Mouse (Mus musculus) neural tube, embryonic 11.5 days (tissue): ENCODE measurements around the gene AI837181. TPM values are rescaled to one million over a fixed set of nuclear protein-coding genes. Genes with fewer than 3 reads are reported as not detected.

Source experiments
- ATAC-seq: fragments of 200-750 bp; cut with Nextera tagmentation; 2 replicates; pipeline ENCODE4 v1.8.0; 2017; ENCODE audit warnings: moderate number of reproducible peaks, mild to moderate bottlenecking, moderate TSS enrichment, moderate library complexity; ENCODE audit not compliant: insufficient read depth, low FRiP score, low TSS enrichment
- DNase-seq: peaks from one replicate; pipeline ENCODE4 v3.0.0-alpha.2; 2015; ENCODE audit warnings: low spot score
- H3K27ac ChIP-seq: fragments of 300-500 bp; sonication (generic); 2 replicates; pipeline ENCODE4 v1.5.1; 2014; ENCODE audit warnings: low read depth, mild to moderate bottlenecking, low read length
- H3K27me3 ChIP-seq: fragments of 300-500 bp; sonication (generic); 2 replicates; pipeline ENCODE4 v1.6.1; 2014; ENCODE audit warnings: mild to moderate bottlenecking, low read length, mixed read lengths; ENCODE audit not compliant: control insufficient read depth, insufficient read depth
- H3K36me3 ChIP-seq: fragments of 300-500 bp; sonication (generic); 2 replicates; pipeline ENCODE4 v1.6.1; 2014; ENCODE audit warnings: mild to moderate bottlenecking, low read length, moderate library complexity, mixed read lengths; ENCODE audit not compliant: control insufficient read depth, insufficient read depth
- H3K4me1 ChIP-seq: fragments of 300-500 bp; sonication (generic); 2 replicates; pipeline ENCODE4 v1.6.1; 2014; ENCODE audit warnings: low read length, mixed read lengths; ENCODE audit not compliant: control insufficient read depth, insufficient read depth
- H3K4me2 ChIP-seq: fragments of 300-500 bp; sonication (generic); 2 replicates; pipeline ENCODE4 v1.6.1; 2014; ENCODE audit warnings: low read depth, mild to moderate bottlenecking, moderate library complexity
- H3K4me3 ChIP-seq: fragments of 300-500 bp; sonication (generic); 2 replicates; pipeline ENCODE4 v1.5.1; 2014; ENCODE audit warnings: low read depth, low read length
- H3K9ac ChIP-seq: fragments of 300-500 bp; sonication (generic); 2 replicates; pipeline ENCODE4 v1.6.1; 2014; ENCODE audit warnings: mild to moderate bottlenecking, low read length
- H3K9me3 ChIP-seq: fragments of 300-500 bp; sonication (generic); 2 replicates; pipeline ENCODE4 v1.6.1; 2016; ENCODE audit warnings: low read length; ENCODE audit not compliant: control insufficient read depth
- WGBS: fragments of 180-500 bp; shearing (Covaris S2); extraction: QIAGEN DNeasy Blood & Tissue Kit; methylation state at CpG from one replicate; pipeline ENCODE4 v1.1.7; 2014; 5-methylcytosine and 5-hydroxymethylcytosine counted together
- polyA plus RNA-seq: library from polyadenylated mRNA; unstranded; fragments of >200 nt; fragmentation: Nextera tagmentation; extraction: Ambion mirVana; gene quantifications from 2 replicates; pipeline ENCODE4 v1.2.1, GENCODE M21; 2014

The AI837181 gene
- polyA plus RNA-seq, 1 experiment from 2014 or later, result 39.9 TPM

- Histone ChIP-seq H3K4me2 (peak overlapping the region; percentile 97), H3K27ac (peak overlapping the region; percentile 56), H3K9ac (peak overlapping the region; percentile 82), H3K4me1 (peaks cover 9% of the 10 kb centered on the region), H3K27me3 (no peaks in the 10 kb centered on the region), H3K36me3 (no peaks in the 10 kb centered on the region; the same call in 1 of the 2 replicates), H3K9me3 (no peaks in the 10 kb centered on the region), H3K4me3 (peak overlapping the region; percentile 62)
- WGBS, result 23% methylated on average over 13 of the region's 13 CpGs
- DNase-seq (no peak), ATAC-seq (peak; percentile 26; the same call in 1 of the 2 replicates)
Observed at GRCm38 (mm10) chr19:5475069-5475714, 50.2 kb downstream of the AI837181 start.

Other genes with a start within 250 kb of the AI837181 start
- gene Pacs1, start 152.0 kb upstream of the AI837181 start, polyA plus RNA-seq, result 29.8 and 30.5 TPM in 2 replicates
- gene Sf3b2, start 129.7 kb upstream of the AI837181 start, polyA plus RNA-seq, result 405 and 416 TPM in 2 replicates
- 16.2 and 17.8 TPM in 2 replicates for gene Gal3st3, start 126.8 kb upstream of the AI837181 start, polyA plus RNA-seq
- gene Catsper1, start 89.4 kb upstream of the AI837181 start, polyA plus RNA-seq, result not detected in 2 replicates
- 1.8 and 1.9 TPM in 2 replicates for gene Cst6, start 75.6 kb upstream of the AI837181 start, polyA plus RNA-seq
- gene Eif1ad, start 58.4 kb upstream of the AI837181 start, polyA plus RNA-seq, result 71.5 and 77.3 TPM in 2 replicates
- 440 and 442 TPM in 2 replicates for gene Banf1, start 58.0 kb upstream of the AI837181 start, polyA plus RNA-seq
- gene Sart1, start 36.4 kb upstream of the AI837181 start, polyA plus RNA-seq, result 78.5 and 79.9 TPM in 2 replicates
- gene Tsga10ip, start 22.6 kb upstream of the AI837181 start, polyA plus RNA-seq, result 0.31 TPM in 1 of 2 replicates, not detected in the other
- gene Drap1, start 165 bp upstream of the AI837181 start, polyA plus RNA-seq, result 197 and 205 TPM in 2 replicates
- not detected in 2 replicates for gene Fosl1, start 22.4 kb downstream of the AI837181 start, polyA plus RNA-seq
- gene Ccdc85b, start 32.8 kb downstream of the AI837181 start, polyA plus RNA-seq, result 7.9 and 8.3 TPM in 2 replicates
- 110 and 119 TPM in 2 replicates for gene Fibp, start 35.5 kb downstream of the AI837181 start, polyA plus RNA-seq
- 1.7 and 3.6 TPM in 2 replicates for gene Ctsw, start 43.4 kb downstream of the AI837181 start, polyA plus RNA-seq
- gene Efemp2, start 48.8 kb downstream of the AI837181 start, polyA plus RNA-seq, result 55.5 and 55.6 TPM in 2 replicates
- gene Mus81, start 63.3 kb downstream of the AI837181 start, polyA plus RNA-seq, result 39.0 and 41.9 TPM in 2 replicates
- 3,817 and 3,867 TPM in 2 replicates for gene Cfl1, start 65.3 kb downstream of the AI837181 start, polyA plus RNA-seq
- gene 1700020D05Rik, start 78.6 kb downstream of the AI837181 start, polyA plus RNA-seq, result 0.31 TPM in 1 of 2 replicates, not detected in the other
- gene Snx32, start 85.4 kb downstream of the AI837181 start, polyA plus RNA-seq, result 20.9 and 23.0 TPM in 2 replicates
- gene Ovol1, start 135.5 kb downstream of the AI837181 start, polyA plus RNA-seq, result 0.24 and 0.32 TPM in 2 replicates
- gene Ap5b1, start 142.9 kb downstream of the AI837181 start, polyA plus RNA-seq, result 2.3 and 2.6 TPM in 2 replicates
- gene Rnaseh2c, start 176.7 kb downstream of the AI837181 start, polyA plus RNA-seq, result 131 and 137 TPM in 2 replicates
- gene Kat5, start 185.1 kb downstream of the AI837181 start, polyA plus RNA-seq, result 36.3 and 36.5 TPM in 2 replicates
- 32.5 and 34.4 TPM in 2 replicates for gene Rela, start 212.3 kb downstream of the AI837181 start, polyA plus RNA-seq
- 17.0 and 19.3 TPM in 2 replicates for gene Sipa1, start 238.6 kb downstream of the AI837181 start, polyA plus RNA-seq